Mouse (Mus musculus): ENCODE data around the gene C130026I21Rik.
"Not testable (repeated sequence)": the region's sequence is repeated elsewhere in the genome, so short reads cannot be mapped to it uniquely, and the experiment has no call there.

DNA sequence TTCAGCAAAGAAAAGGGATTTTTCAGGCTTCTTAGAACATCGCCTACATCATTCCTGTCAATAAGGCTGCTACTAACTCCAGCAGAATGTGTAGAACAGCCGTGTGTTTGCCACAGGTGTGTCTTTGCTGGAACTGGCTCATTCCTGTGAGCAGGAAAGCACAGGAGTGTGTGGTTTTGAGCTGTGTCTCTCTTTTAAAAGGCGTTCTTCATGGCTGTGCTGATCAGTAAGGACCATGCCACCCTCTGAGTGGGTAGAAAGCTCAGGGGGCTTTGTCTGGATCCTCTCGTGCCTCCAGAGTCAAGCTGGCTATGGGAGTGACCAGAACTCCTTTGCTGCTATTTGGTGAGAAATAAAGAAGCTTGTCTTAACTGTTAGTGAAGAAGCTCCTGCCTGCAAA, 73.6 kb downstream of the C130026I21Rik start:
- not testable (repeated sequence) for TF ChIP-seq FLI1 (IDR thresholded peaks at IDR 0.05; ENCODE audit: low read length); GATA1 (IDR thresholded peaks at IDR 0.05; ENCODE audit: borderline replicate concordance, low read length)
